Mouse (Mus musculus) limb, embryonic 12.5 days (tissue): ENCODE measurements at regions not wholly inside any gene's neighbourhood (a gene's known extent, or its start where the extent isn't known, plus 50 kb on each side); places are given as distances from the start of the nearest gene placed in this dataset.

ENCODE experiments used
- ATAC-seq: fragments of 200-750 bp; cut with Nextera tagmentation; 2 replicates; pipeline ENCODE4 v1.8.0; 2017; ENCODE audit warnings: low read depth, moderate TSS enrichment; ENCODE audit not compliant: insufficient number of reproducible peaks, insufficient read depth, low FRiP score, low TSS enrichment
- H3K27ac ChIP-seq: fragments of 300-500 bp; sonication (generic); 2 replicates; pipeline ENCODE4 v1.5.1; 2016; ENCODE audit warnings: mild to moderate bottlenecking, moderate library complexity
- H3K27me3 ChIP-seq: fragments of 300-500 bp; sonication (generic); 2 replicates; pipeline ENCODE4 v1.6.1; 2016; ENCODE audit warnings: mild to moderate bottlenecking, moderate library complexity
- H3K36me3 ChIP-seq: fragments of 300-500 bp; sonication (generic); 2 replicates; pipeline ENCODE4 v1.6.1; 2016; ENCODE audit warnings: mild to moderate bottlenecking, moderate library complexity
- H3K4me1 ChIP-seq: fragments of 300-500 bp; sonication (generic); replicated peaks from 2 replicates; pipeline ENCODE4 v1.6.1; 2016
- H3K4me2 ChIP-seq: fragments of 300-500 bp; sonication (generic); 2 replicates; pipeline ENCODE4 v1.6.1; 2016; ENCODE audit warnings: mild to moderate bottlenecking, moderate library complexity
- H3K4me3 ChIP-seq: fragments of 300-500 bp; sonication (generic); replicated peaks from 2 replicates; pipeline ENCODE4 v1.5.1; 2016; ENCODE audit warnings: mild to moderate bottlenecking
- H3K9ac ChIP-seq: fragments of 300-500 bp; sonication (generic); replicated peaks from 2 replicates; pipeline ENCODE4 v1.6.1; 2016; ENCODE audit warnings: mild to moderate bottlenecking, moderate library complexity
- H3K9me3 ChIP-seq: fragments of 300-500 bp; sonication (generic); 2 replicates; pipeline ENCODE4 v1.6.1; 2016; ENCODE audit warnings: mild to moderate bottlenecking, moderate library complexity
- WGBS: fragments of 180-500 bp; shearing (Covaris S2); methylation state at CpG from one replicate; pipeline ENCODE4 v1.1.7; 2016; 5-methylcytosine and 5-hydroxymethylcytosine counted together

GRCm38 (mm10) chr7:115380989-115381610 is 637.6 kb downstream of the Insc start:
- Histone ChIP-seq H3K9ac (no peak overlapping the region), H3K4me3 (no peak overlapping the region), H3K4me1 (peaks cover 28% of the 10 kb centered on the region), H3K36me3 (no peaks in the 10 kb centered on the region), H3K27ac (peak overlapping the region; percentile 69), H3K27me3 (no peaks in the 10 kb centered on the region), H3K9me3 (no peaks in the 10 kb centered on the region), H3K4me2 (no peak overlapping the region)
- ATAC-seq: no peak
- WGBS: 24% methylated on average over 8 of the region's 8 CpGs

DNA sequence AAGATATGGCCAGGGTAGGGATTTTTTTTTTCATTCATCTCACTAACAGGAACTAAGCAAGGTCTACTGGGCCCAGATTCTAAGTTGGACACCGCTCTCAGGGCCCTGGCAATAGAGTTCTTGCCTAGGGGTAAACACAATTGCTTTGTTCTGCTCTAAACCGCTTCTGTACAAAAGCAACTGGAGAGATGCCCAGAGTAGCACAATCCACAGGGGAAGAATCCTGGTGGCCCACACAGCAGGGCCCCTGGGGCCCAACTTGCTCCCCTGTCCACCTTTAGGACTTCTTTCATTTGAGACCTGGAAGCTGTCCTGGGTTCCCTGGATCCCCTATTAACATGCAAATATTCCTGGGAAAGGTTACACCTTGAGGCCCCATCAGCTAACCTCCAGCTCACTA is 639.4 kb downstream of the Insc start:
- Histone ChIP-seq H3K27ac (peak overlapping the region; percentile 85), H3K4me1 (peaks cover 28% of the 10 kb centered on the region), H3K36me3 (no peaks in the 10 kb centered on the region), H3K9ac (no peak overlapping the region), H3K4me2 (no peak overlapping the region), H3K4me3 (no peak overlapping the region), H3K27me3 (no peaks in the 10 kb centered on the region; the same call in 1 of the 2 replicates), H3K9me3 (no peaks in the 10 kb centered on the region)
- 64% methylated on average over 2 of the region's 2 CpGs for WGBS
- no peak for ATAC-seq

GRCm38 (mm10) chr7:115388874-115389273 is 645.4 kb downstream of the Insc start:
- WGBS: 76% methylated on average over 5 of the region's 5 CpGs
- H3K9ac ChIP-seq: no peak overlapping the region
- H3K9me3 ChIP-seq: no peaks in the 10 kb centered on the region
- H3K36me3 ChIP-seq: no peaks in the 10 kb centered on the region
- H3K27me3 ChIP-seq: no peaks in the 10 kb centered on the region; the same call in 1 of the 2 replicates
- no peak overlapping the region for H3K4me2 ChIP-seq
- no peak overlapping the region for H3K27ac ChIP-seq
- H3K4me1 ChIP-seq: no peaks in the 10 kb centered on the region
- no peak overlapping the region for H3K4me3 ChIP-seq
- no peak for ATAC-seq

DNA sequence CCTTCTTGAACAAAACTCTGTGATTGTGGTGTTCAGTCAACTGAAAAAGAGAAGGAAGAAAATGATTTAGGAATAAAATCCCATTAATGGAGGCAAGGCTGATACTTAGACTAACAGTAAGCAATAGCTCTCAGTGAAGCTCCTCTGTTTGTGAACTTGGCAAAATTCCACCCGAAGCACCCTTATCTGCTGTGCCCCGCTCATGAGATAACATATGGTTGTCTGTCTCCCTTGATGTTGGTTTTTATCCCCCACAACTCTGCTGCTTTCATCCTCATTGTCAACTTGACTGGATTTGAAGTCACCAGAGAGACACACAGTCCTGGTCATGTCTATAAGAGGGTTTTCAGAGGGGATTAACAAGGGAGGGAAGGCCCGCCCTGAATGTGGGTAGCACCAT is 646.1 kb downstream of the Sox6 start:
- Histone ChIP-seq H3K4me2 (no peak overlapping the region), H3K9me3 (no peaks in the 10 kb centered on the region), H3K27ac (no peak overlapping the region), H3K9ac (no peak overlapping the region), H3K27me3 (peaks cover 6% of the 10 kb centered on the region; the same call in 1 of the 2 replicates), H3K4me3 (no peak overlapping the region), H3K36me3 (no peaks in the 10 kb centered on the region), H3K4me1 (peaks cover 7% of the 10 kb centered on the region)
- WGBS: 81% methylated on average over 3 of the region's 3 CpGs
- ATAC-seq: no peak

DNA sequence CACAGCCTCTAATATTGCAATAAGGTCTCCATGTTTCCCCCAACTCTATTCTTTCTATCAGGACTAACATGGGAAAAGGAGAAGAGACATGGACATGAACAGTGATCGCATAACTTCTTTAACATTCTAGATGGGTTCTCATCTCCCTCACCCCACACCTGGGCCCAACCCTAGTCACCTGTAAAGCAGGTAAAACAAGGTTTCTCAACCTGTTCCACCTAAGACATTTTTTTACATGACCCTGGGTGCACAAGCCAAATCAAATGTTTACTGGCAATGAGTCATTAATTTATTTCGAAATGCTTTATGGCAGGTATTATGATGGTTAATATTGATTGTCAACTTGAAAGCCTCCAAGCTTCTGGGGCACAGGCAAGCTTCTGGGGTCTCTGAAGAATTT is 640.4 kb downstream of the Sox6 start:
- peaks cover 6% of the 10 kb centered on the region; the same call in 1 of the 2 replicates for H3K27me3 ChIP-seq
- no peak for ATAC-seq
- no peak overlapping the region for H3K4me2 ChIP-seq
- H3K9ac ChIP-seq: no peak overlapping the region
- H3K9me3 ChIP-seq: no peaks in the 10 kb centered on the region
- H3K4me1 ChIP-seq: peaks cover 9% of the 10 kb centered on the region
- no peak overlapping the region for H3K27ac ChIP-seq
- 87% methylated on average over 2 of the region's 2 CpGs for WGBS
- no peaks in the 10 kb centered on the region for H3K36me3 ChIP-seq
- no peak overlapping the region for H3K4me3 ChIP-seq

DNA sequence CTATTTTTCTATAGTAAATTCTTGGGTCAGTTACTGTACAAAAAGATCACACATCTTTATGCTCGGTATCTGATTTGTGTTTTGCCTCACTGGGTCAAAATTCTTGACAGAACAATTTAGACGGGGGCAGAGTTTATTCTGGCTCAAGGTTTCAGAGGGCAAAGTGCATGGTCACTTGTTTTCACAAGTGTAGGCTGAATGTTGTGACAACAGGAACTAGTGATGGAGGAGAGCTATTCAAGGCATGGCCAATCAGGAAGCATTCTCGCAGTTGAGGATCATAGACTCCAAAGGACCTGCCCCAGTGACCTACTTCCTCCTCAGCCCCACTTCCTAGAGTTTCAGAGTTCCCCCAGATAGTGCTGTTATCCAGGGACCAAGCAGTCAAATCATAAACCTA is 639.1 kb downstream of the Sox6 start:
- H3K36me3 ChIP-seq: no peaks in the 10 kb centered on the region
- peaks cover 10% of the 10 kb centered on the region; the same call in 1 of the 2 replicates for H3K27me3 ChIP-seq
- H3K9ac ChIP-seq: no peak overlapping the region
- ATAC-seq: no peak
- H3K4me1 ChIP-seq: peaks cover 9% of the 10 kb centered on the region
- H3K4me3 ChIP-seq: no peak overlapping the region
- 75% methylated on average over 3 of the region's 3 CpGs for WGBS
- no peak overlapping the region for H3K4me2 ChIP-seq
- H3K9me3 ChIP-seq: no peaks in the 10 kb centered on the region
- no peak overlapping the region for H3K27ac ChIP-seq

DNA sequence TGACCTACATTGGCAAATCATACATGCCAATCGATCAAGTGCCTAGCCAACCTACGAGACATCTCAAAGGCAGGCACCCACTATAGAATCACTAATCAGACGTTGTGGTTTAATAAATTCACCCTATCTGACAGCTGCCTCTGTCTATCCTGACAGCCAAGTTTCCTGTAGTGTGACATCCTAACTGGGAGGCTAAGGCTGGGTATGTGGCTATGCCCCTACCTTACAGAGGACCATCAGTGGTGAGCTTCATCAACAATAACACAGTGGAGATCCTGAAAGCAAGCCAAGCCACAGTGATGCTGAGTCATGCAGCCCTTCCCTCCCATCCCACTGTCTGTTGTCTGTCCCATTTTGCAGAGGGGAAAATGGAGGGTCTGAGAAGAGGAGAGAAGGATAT is 630.7 kb downstream of the Sox6 start:
- Histone ChIP-seq H3K27ac (no peak overlapping the region), H3K36me3 (no peaks in the 10 kb centered on the region), H3K9ac (no peak overlapping the region), H3K4me3 (no peak overlapping the region), H3K4me2 (no peak overlapping the region), H3K4me1 (peaks cover 18% of the 10 kb centered on the region), H3K27me3 (peaks cover 36% of the 10 kb centered on the region), H3K9me3 (no peaks in the 10 kb centered on the region)
- 84% methylated on average over 3 of the region's 3 CpGs for WGBS
- ATAC-seq: no peak

DNA sequence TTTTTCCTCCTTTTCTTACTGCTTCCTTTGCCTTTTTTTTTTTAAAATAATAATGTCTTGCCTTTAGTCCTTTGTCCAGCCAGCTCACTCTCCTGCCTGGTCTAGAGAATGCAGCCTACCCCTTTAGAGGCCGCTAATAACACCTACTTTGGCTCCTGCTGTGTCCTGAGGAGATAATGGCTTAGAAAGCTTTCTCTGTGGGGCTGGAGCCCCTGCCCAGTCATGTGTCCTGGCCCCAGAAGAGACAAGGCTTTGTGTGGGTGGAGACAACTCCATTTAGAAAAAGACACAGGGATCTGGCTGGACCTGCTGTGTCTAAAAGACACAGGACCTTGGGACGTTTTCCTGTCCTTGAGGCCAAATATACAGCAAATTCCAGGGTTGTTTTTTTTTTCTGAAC is 629.7 kb downstream of the Sox6 start:
- Histone ChIP-seq H3K9me3 (no peaks in the 10 kb centered on the region), H3K27ac (no peak overlapping the region), H3K4me1 (peaks cover 18% of the 10 kb centered on the region), H3K9ac (no peak overlapping the region), H3K4me3 (no peak overlapping the region), H3K27me3 (peaks cover 38% of the 10 kb centered on the region), H3K4me2 (no peak overlapping the region), H3K36me3 (no peaks in the 10 kb centered on the region)
- 21% methylated on average over 2 of the region's 2 CpGs for WGBS
- ATAC-seq: no peak

- 20% methylated on average over 17 of the region's 17 CpGs for WGBS
- peaks cover 28% of the 10 kb centered on the region for H3K4me1 ChIP-seq
- H3K36me3 ChIP-seq: no peaks in the 10 kb centered on the region
- H3K4me2 ChIP-seq: no peak overlapping the region
- no peak overlapping the region for H3K9ac ChIP-seq
- no peaks in the 10 kb centered on the region for H3K9me3 ChIP-seq
- no peak overlapping the region for H3K27ac ChIP-seq
- ATAC-seq: no peak
- no peak overlapping the region for H3K4me3 ChIP-seq
- peaks cover 35% of the 10 kb centered on the region for H3K27me3 ChIP-seq
These were observed 627.9 kb downstream of the Sox6 start for GRCm38 (mm10) chr7:115410501-115411230.

DNA sequence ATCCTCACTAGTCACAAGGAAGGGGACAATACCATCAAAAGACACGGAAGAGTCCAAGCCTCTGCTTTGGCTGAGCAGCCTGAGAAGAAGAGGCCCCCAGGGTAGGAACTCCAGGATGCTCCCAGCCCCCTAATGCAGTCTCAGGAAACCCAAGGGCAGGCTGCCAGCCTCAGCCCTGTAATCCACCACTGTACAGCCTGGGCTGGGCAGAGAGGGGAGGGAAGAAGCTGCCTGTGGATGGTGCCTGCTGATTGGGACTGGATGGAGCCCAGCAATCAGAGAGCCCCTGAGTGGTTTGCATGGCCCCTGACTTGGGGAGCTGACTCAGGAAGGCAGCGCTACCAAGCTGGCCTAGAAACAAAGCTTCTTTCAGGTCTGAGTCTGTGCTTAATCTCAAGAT is 627.1 kb downstream of the Sox6 start:
- no peak for ATAC-seq
- Histone ChIP-seq H3K9me3 (no peaks in the 10 kb centered on the region), H3K9ac (no peak overlapping the region), H3K27ac (no peak overlapping the region), H3K4me2 (no peak overlapping the region), H3K27me3 (peaks cover 34% of the 10 kb centered on the region), H3K36me3 (no peaks in the 10 kb centered on the region), H3K4me1 (peaks cover 28% of the 10 kb centered on the region), H3K4me3 (no peak overlapping the region)
- WGBS: 49% methylated on average over 2 of the region's 2 CpGs

GRCm38 (mm10) chr7:115415147-115415561 is 623.4 kb downstream of the Sox6 start:
- peaks cover 17% of the 10 kb centered on the region for H3K27me3 ChIP-seq
- H3K9me3 ChIP-seq: no peaks in the 10 kb centered on the region
- WGBS: 8% methylated on average over 5 of the region's 5 CpGs
- H3K4me1 ChIP-seq: peaks cover 26% of the 10 kb centered on the region
- no peaks in the 10 kb centered on the region for H3K36me3 ChIP-seq
- H3K27ac ChIP-seq: 0 out of 2 replicates have a peak overlapping the region, but pooled peaks have one; percentile 31
- no peak for ATAC-seq
- no peak overlapping the region for H3K9ac ChIP-seq
- H3K4me3 ChIP-seq: no peak overlapping the region
- H3K4me2 ChIP-seq: no peak overlapping the region
